Mouse (Mus musculus) erythroblast, embryonic 14.5 days (primary cell): ENCODE results near the gene Ufc1.

Experiments used
- GATA1 ChIP-seq: IDR thresholded peaks from 2 replicates; pipeline ENCODE4 v1.6.1; 2012; ENCODE audit warnings: low read length, inconsistent platforms, mixed read lengths
- TAL1 ChIP-seq: IDR thresholded peaks from 3 replicates; pipeline ENCODE4 v1.6.1; 2012; ENCODE audit warnings: low read length, inconsistent platforms, mixed read lengths

DNA sequence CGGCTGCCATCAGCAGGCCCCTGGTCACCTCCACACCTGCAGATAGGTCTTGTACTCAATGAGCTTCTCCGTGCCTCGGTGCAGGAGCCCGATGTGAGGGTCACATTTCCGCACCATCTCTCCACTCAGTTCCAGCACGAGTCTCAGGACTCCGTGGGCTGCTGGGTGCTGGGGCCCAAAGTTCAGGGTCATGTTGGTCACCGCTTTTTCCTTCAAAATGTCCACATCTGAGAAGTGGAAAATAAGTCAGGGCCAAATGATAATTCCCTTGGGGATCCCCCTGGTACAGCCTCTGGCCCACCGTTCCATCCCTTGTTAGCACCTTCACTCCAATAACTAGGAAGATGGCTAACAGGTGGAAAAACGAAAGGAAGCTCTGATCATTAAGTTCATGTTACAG is 53.9 kb downstream of the Ufc1 start:
- TF ChIP-seq TAL1, result no peak
- TF ChIP-seq GATA1, result no peak
